Mouse (Mus musculus): Measurements from ENCODE around the gene Kcnj15. TPM values are rescaled to one million over a fixed set of nuclear protein-coding genes. Genes with fewer than 3 reads are reported as not detected.

The Kcnj15 gene
- 0.10 and 0.20 TPM in 2 replicates for polyA plus RNA-seq (2015; fragmentation: Nextera tagmentation; extraction: Ambion mirVana)

- peaks cover 12% of the 10 kb centered on the region; the same call in 1 of the 2 replicates for H3K27me3 ChIP-seq
- H3K9me3 ChIP-seq (replicated peaks) = no peaks in the 10 kb centered on the region
- H3K27ac ChIP-seq (replicated peaks) = no peak within 1 kb of the TSS
- 10% methylated on average over 6 of the region's 6 CpGs for WGBS (ENCODE audit: insufficient replicate concordance)
- H3K4me3 ChIP-seq (replicated peaks) = no peak within 1 kb of the TSS
- H3K4me1 ChIP-seq (replicated peaks) = no peaks in the 10 kb centered on the region
- no peak for ATAC-seq (ENCODE audit: insufficient read depth)
- no peaks in the 10 kb centered on the region for H3K36me3 ChIP-seq (replicated peaks)
- no peak within 1 kb of the TSS for H3K4me2 ChIP-seq
- no peak within 1 kb of the TSS for H3K9ac ChIP-seq
Measured at GRCm38 (mm10) chr16:95257266-95257894, at the start of gene Kcnj15. Gene Kcnj15, plus strand, starts transcription at chr16:95257558.

- 40% methylated on average over 7 of the region's 7 CpGs for WGBS (ENCODE audit: insufficient replicate concordance)
- no peak overlapping the region for H3K4me2 ChIP-seq
- no peak overlapping the region for H3K4me3 ChIP-seq (replicated peaks)
- no peak overlapping the region for H3K27ac ChIP-seq (replicated peaks)
- ATAC-seq (ENCODE audit: insufficient read depth) = no peak
- no peaks in the 10 kb centered on the region for H3K4me1 ChIP-seq (replicated peaks)
- H3K9ac ChIP-seq = no peak overlapping the region
- H3K27me3 ChIP-seq = no peaks in the 10 kb centered on the region
- H3K36me3 ChIP-seq (replicated peaks) = no peaks in the 10 kb centered on the region
- H3K9me3 ChIP-seq (replicated peaks) = no peaks in the 10 kb centered on the region
Measured at GRCm38 (mm10) chr16:95208243-95208642, 49.1 kb upstream of the Kcnj15 start.

GRCm38 (mm10) chr16:95209011-95209466, 48.3 kb upstream of the Kcnj15 start:
- no peak overlapping the region for H3K4me3 ChIP-seq (replicated peaks)
- no peaks in the 10 kb centered on the region for H3K4me1 ChIP-seq (replicated peaks)
- no peaks in the 10 kb centered on the region for H3K27me3 ChIP-seq
- H3K9me3 ChIP-seq (replicated peaks) = no peaks in the 10 kb centered on the region
- ATAC-seq (ENCODE audit: insufficient read depth) = no peak
- no peak overlapping the region for H3K9ac ChIP-seq
- H3K27ac ChIP-seq (replicated peaks) = no peak overlapping the region
- 33% methylated on average over 1 of the region's 1 CpGs for WGBS (ENCODE audit: insufficient replicate concordance)
- H3K4me2 ChIP-seq = no peak overlapping the region
- no peaks in the 10 kb centered on the region for H3K36me3 ChIP-seq (replicated peaks)

GRCm38 (mm10) chr16:95214251-95215197, 42.8 kb upstream of the Kcnj15 start:
- ATAC-seq (ENCODE audit: insufficient read depth) = no peak

GRCm38 (mm10) chr16:95215782-95216181, 41.6 kb upstream of the Kcnj15 start:
- Histone ChIP-seq H3K4me2 (no peak overlapping the region), H3K36me3 (replicated peaks) (no peaks in the 10 kb centered on the region), H3K4me3 (replicated peaks) (no peak overlapping the region), H3K4me1 (replicated peaks) (no peaks in the 10 kb centered on the region), H3K9me3 (replicated peaks) (no peaks in the 10 kb centered on the region), H3K27ac (replicated peaks) (no peak overlapping the region), H3K27me3 (no peaks in the 10 kb centered on the region), H3K9ac (no peak overlapping the region)
- ATAC-seq (ENCODE audit: insufficient read depth) = no peak
- WGBS (ENCODE audit: insufficient replicate concordance) = 64% methylated on average over 9 of the region's 9 CpGs

More at GRCm38 (mm10) chr16:95214251-95215197, 42.8 kb upstream of the Kcnj15 start:
- no peak overlapping the region for H3K4me2 ChIP-seq
- H3K9me3 ChIP-seq (replicated peaks) = no peaks in the 10 kb centered on the region
- no peaks in the 10 kb centered on the region for H3K4me1 ChIP-seq (replicated peaks)
- 53% methylated on average over 7 of the region's 7 CpGs for WGBS (ENCODE audit: insufficient replicate concordance)
- H3K9ac ChIP-seq = no peak overlapping the region
- no peaks in the 10 kb centered on the region for H3K27me3 ChIP-seq
- no peaks in the 10 kb centered on the region for H3K36me3 ChIP-seq (replicated peaks)
- H3K4me3 ChIP-seq (replicated peaks) = no peak overlapping the region
- no peak overlapping the region for H3K27ac ChIP-seq (replicated peaks)

- H3K4me1 ChIP-seq (replicated peaks) = no peaks in the 10 kb centered on the region
- H3K9me3 ChIP-seq (replicated peaks) = no peaks in the 10 kb centered on the region
- ATAC-seq (ENCODE audit: insufficient read depth) = no peak
- H3K27me3 ChIP-seq = no peaks in the 10 kb centered on the region
- no peak overlapping the region for H3K27ac ChIP-seq (replicated peaks)
- no peak overlapping the region for H3K4me2 ChIP-seq
- H3K36me3 ChIP-seq (replicated peaks) = no peaks in the 10 kb centered on the region
- no peak overlapping the region for H3K9ac ChIP-seq
- 65% methylated on average over 7 of the region's 7 CpGs for WGBS (ENCODE audit: insufficient replicate concordance)
- H3K4me3 ChIP-seq (replicated peaks) = no peak overlapping the region
Measured at GRCm38 (mm10) chr16:95216346-95216745, 41.0 kb upstream of the Kcnj15 start.

- ATAC-seq (ENCODE audit: insufficient read depth) = no peak
- H3K9ac ChIP-seq = no peak overlapping the region
- no peaks in the 10 kb centered on the region for H3K4me1 ChIP-seq (replicated peaks)
- WGBS (ENCODE audit: insufficient replicate concordance) = 51% methylated on average over 5 of the region's 5 CpGs
- no peak overlapping the region for H3K27ac ChIP-seq (replicated peaks)
- H3K36me3 ChIP-seq (replicated peaks) = no peaks in the 10 kb centered on the region
- no peaks in the 10 kb centered on the region for H3K9me3 ChIP-seq (replicated peaks)
- no peaks in the 10 kb centered on the region for H3K27me3 ChIP-seq
- no peak overlapping the region for H3K4me3 ChIP-seq (replicated peaks)
- no peak overlapping the region for H3K4me2 ChIP-seq
Measured at GRCm38 (mm10) chr16:95216824-95217223, 40.5 kb upstream of the Kcnj15 start.

GRCm38 (mm10) chr16:95218783-95219182, 38.6 kb upstream of the Kcnj15 start:
- Histone ChIP-seq H3K27me3 (no peaks in the 10 kb centered on the region), H3K9ac (no peak overlapping the region), H3K27ac (replicated peaks) (no peak overlapping the region), H3K9me3 (replicated peaks) (no peaks in the 10 kb centered on the region), H3K36me3 (replicated peaks) (no peaks in the 10 kb centered on the region), H3K4me1 (replicated peaks) (no peaks in the 10 kb centered on the region), H3K4me2 (no peak overlapping the region), H3K4me3 (replicated peaks) (no peak overlapping the region)
- ATAC-seq (ENCODE audit: insufficient read depth) = no peak
- 19% methylated on average over 5 of the region's 5 CpGs for WGBS (ENCODE audit: insufficient replicate concordance)

GRCm38 (mm10) chr16:95219459-95219858, 37.9 kb upstream of the Kcnj15 start:
- no peak overlapping the region for H3K4me2 ChIP-seq
- no peak for ATAC-seq (ENCODE audit: insufficient read depth)
- no peaks in the 10 kb centered on the region for H3K36me3 ChIP-seq (replicated peaks)
- H3K4me1 ChIP-seq (replicated peaks) = no peaks in the 10 kb centered on the region
- H3K27me3 ChIP-seq = no peaks in the 10 kb centered on the region
- no peak overlapping the region for H3K27ac ChIP-seq (replicated peaks)
- no peak overlapping the region for H3K9ac ChIP-seq
- no peak overlapping the region for H3K4me3 ChIP-seq (replicated peaks)
- 52% methylated on average over 2 of the region's 2 CpGs for WGBS (ENCODE audit: insufficient replicate concordance)
- no peaks in the 10 kb centered on the region for H3K9me3 ChIP-seq (replicated peaks)

- WGBS (ENCODE audit: insufficient replicate concordance) = 46% methylated on average over 4 of the region's 4 CpGs
- Histone ChIP-seq H3K27me3 (no peaks in the 10 kb centered on the region), H3K27ac (replicated peaks) (no peak overlapping the region), H3K4me2 (no peak overlapping the region), H3K9me3 (replicated peaks) (no peaks in the 10 kb centered on the region), H3K4me1 (replicated peaks) (no peaks in the 10 kb centered on the region), H3K9ac (no peak overlapping the region), H3K4me3 (replicated peaks) (no peak overlapping the region), H3K36me3 (replicated peaks) (no peaks in the 10 kb centered on the region)
- no peak for ATAC-seq (ENCODE audit: insufficient read depth)
Measured at GRCm38 (mm10) chr16:95221051-95221450, 36.3 kb upstream of the Kcnj15 start.

GRCm38 (mm10) chr16:95222026-95222718, 35.2 kb upstream of the Kcnj15 start:
- no peak overlapping the region for H3K9ac ChIP-seq
- H3K27me3 ChIP-seq = no peaks in the 10 kb centered on the region
- H3K4me1 ChIP-seq (replicated peaks) = no peaks in the 10 kb centered on the region
- no peak overlapping the region for H3K27ac ChIP-seq (replicated peaks)
- H3K4me2 ChIP-seq = no peak overlapping the region
- 53% methylated on average over 7 of the region's 7 CpGs for WGBS (ENCODE audit: insufficient replicate concordance)
- no peaks in the 10 kb centered on the region for H3K36me3 ChIP-seq (replicated peaks)
- no peaks in the 10 kb centered on the region for H3K9me3 ChIP-seq (replicated peaks)
- no peak overlapping the region for H3K4me3 ChIP-seq (replicated peaks)
- ATAC-seq (ENCODE audit: insufficient read depth) = no peak

All from liver, embryonic 15.5 days (tissue).